Mouse (Mus musculus) CH12.LX (cell line): ENCODE measurements at regions not wholly inside any gene's neighbourhood (a gene's known extent, or its start where the extent isn't known, plus 50 kb on each side); places are given as distances from the start of the nearest gene placed in this dataset.

Experiments
- BHLHE40 ChIP-seq: IDR thresholded peaks from 2 replicates; pipeline ENCODE4 v1.6.1; 2011; ENCODE audit warnings: mild to moderate bottlenecking, low read depth, low read length, improper control_type of control experiment
- CTCF ChIP-seq, 2 experiments: IDR thresholded peaks in 1 of 2; conservative IDR thresholded peaks in 1 of 2; 2 replicates each; pipeline ENCODE4 v1.5.1; 2011 to 2012; ENCODE audit warnings: low read depth in 2 of 2, low read length in 2 of 2, improper control_type of control experiment in 1 of 2, inconsistent platforms in 1 of 2, mild to moderate bottlenecking in 1 of 2, moderate library complexity in 1 of 2
- EP300 ChIP-seq: IDR thresholded peaks from 2 replicates; pipeline ENCODE4 v1.6.1; 2011; ENCODE audit warnings: low read length, improper control_type of control experiment
- MEF2A ChIP-seq: IDR thresholded peaks from 2 replicates; pipeline ENCODE4 v1.6.1; 2014; ENCODE audit warnings: low read depth, mild to moderate bottlenecking, inconsistent platforms, low read length, improper control_type of control experiment, borderline replicate concordance
- MYC ChIP-seq: IDR thresholded peaks from 2 replicates; pipeline ENCODE4 v1.6.1; 2011; ENCODE audit warnings: low read depth, mild to moderate bottlenecking, improper control_type of control experiment, low read length
- NRF1 ChIP-seq: IDR thresholded peaks from 2 replicates; pipeline ENCODE4 v1.6.1; 2014; ENCODE audit warnings: low read depth, mild to moderate bottlenecking, inconsistent platforms, low read length, improper control_type of control experiment, moderate library complexity
- POLR2A ChIP-seq: IDR thresholded peaks from 2 replicates; pipeline ENCODE4 v1.6.1; 2011; ENCODE audit warnings: low read depth, mild to moderate bottlenecking, improper control_type of control experiment, low read length
- RCOR1 ChIP-seq: conservative IDR thresholded peaks from 2 replicates; pipeline ENCODE4 v1.6.1; 2012; ENCODE audit warnings: low read depth, mild to moderate bottlenecking, inconsistent platforms, low read length, improper control_type of control experiment
- SIN3A ChIP-seq: IDR thresholded peaks from 2 replicates; pipeline ENCODE4 v1.6.1; 2012; ENCODE audit warnings: low read length, improper control_type of control experiment, inconsistent platforms
- SMC3 ChIP-seq: IDR thresholded peaks from 2 replicates; pipeline ENCODE4 v1.6.1; 2011; ENCODE audit warnings: low read depth, low read length, improper control_type of control experiment
- TCF12 ChIP-seq: IDR thresholded peaks from 2 replicates; pipeline ENCODE4 v1.6.1; 2014; ENCODE audit warnings: low read depth, mild to moderate bottlenecking, inconsistent platforms, low read length, improper control_type of control experiment
- UBTF ChIP-seq: IDR thresholded peaks from 2 replicates; pipeline ENCODE4 v1.6.1; 2012; ENCODE audit warnings: low read depth, mild to moderate bottlenecking, inconsistent platforms, low read length, improper control_type of control experiment, moderate library complexity
- USF1 ChIP-seq: IDR thresholded peaks from 2 replicates; pipeline ENCODE4 v1.6.1; 2014; ENCODE audit warnings: low read depth, mild to moderate bottlenecking, inconsistent platforms, low read length, improper control_type of control experiment
- USF2 ChIP-seq: conservative IDR thresholded peaks from 2 replicates; pipeline ENCODE4 v1.6.1; 2011; ENCODE audit warnings: low read depth, low read length, improper control_type of control experiment

- TF ChIP-seq SIN3A: no peak
- TF ChIP-seq MEF2A: no peak
- no peak for TF ChIP-seq POLR2A
- no peak for TF ChIP-seq CTCF (conservative IDR thresholded peaks at IDR 0.05 in 1 of 2, IDR thresholded peaks at IDR 0.05 in 1 of 2; ENCODE audit: low read depth in 2 of 2, low read length in 2 of 2)
- TF ChIP-seq EP300: no peak
- TF ChIP-seq MYC: no peak
- no peak for TF ChIP-seq UBTF
- TF ChIP-seq USF1: no peak
- no peak for TF ChIP-seq SMC3
- no peak for TF ChIP-seq RCOR1
- TF ChIP-seq USF2: no peak
- TF ChIP-seq NRF1: no peak
- TF ChIP-seq TCF12: no peak
- TF ChIP-seq BHLHE40: no peak
Observed at GRCm38 (mm10) chr9:113160011-113160410, 548.0 kb downstream of the Pdcd6ip start.
